Mouse (Mus musculus) CH12.LX (cell line): Measurements from ENCODE around the gene Bdh1. TPM values are rescaled to one million over a fixed set of nuclear protein-coding genes. Genes with fewer than 3 reads are reported as not detected.

Source experiments
- DNase-seq: peaks from one replicate; pipeline ENCODE4 v3.0.0-alpha.2; 2013; ENCODE audit errors: extremely low read depth
- H3K27ac ChIP-seq: 2 replicates; pipeline ENCODE4 v1.5.1; 2012; ENCODE audit warnings: low read depth, mild to moderate bottlenecking, control low read depth, moderate library complexity; ENCODE audit not compliant: insufficient read depth
- H3K27me3 ChIP-seq: replicated peaks from 2 replicates; pipeline ENCODE3; 2012; ENCODE audit warnings: inconsistent platforms
- H3K36me3 ChIP-seq, 2 experiments: replicated peaks in 1 of 2; 2 replicates each; pipeline versions ENCODE3 to v1.6.1; 2012; ENCODE audit warnings: inconsistent platforms in 1 of 2, low read length in 1 of 2, mild to moderate bottlenecking in 1 of 2, mixed read lengths in 1 of 2, moderate library complexity in 1 of 2; ENCODE audit not compliant: control insufficient read depth in 1 of 2, insufficient read depth in 1 of 2
- H3K4me1 ChIP-seq, 2 experiments: 2 replicates each; pipeline ENCODE4 v1.6.1; 2012; ENCODE audit warnings: inconsistent platforms in 1 of 2, moderate library complexity in 1 of 2; ENCODE audit not compliant: insufficient read depth in 2 of 2, control insufficient read depth in 1 of 2
- H3K4me2 ChIP-seq: 2 replicates; pipeline ENCODE4 v1.6.1; 2012; ENCODE audit warnings: low read depth, mild to moderate bottlenecking, control low read depth; ENCODE audit not compliant: poor library complexity, insufficient read depth, severe bottlenecking
- H3K4me3 ChIP-seq, 3 experiments: fragments of 150-350 bp in 1 of 3; sonication (generic) in 1 of 3; replicated peaks in 1 of 3; 2 replicates each; pipeline versions ENCODE3 to v1.5.1; 2011 to 2012; ENCODE audit warnings: low read depth in 2 of 3, low read length in 2 of 3, mild to moderate bottlenecking in 2 of 3, moderate library complexity in 2 of 3, control low read depth in 1 of 3, improper control_type of control experiment in 1 of 3, inconsistent platforms in 1 of 3, mixed read lengths in 1 of 3; ENCODE audit not compliant: poor library complexity in 1 of 3
- H3K79me2 ChIP-seq: replicated peaks from 2 replicates; pipeline ENCODE4 v1.6.1; 2012; ENCODE audit warnings: mild to moderate bottlenecking, moderate library complexity; ENCODE audit not compliant: control insufficient read depth, poor library complexity, insufficient read depth, severe bottlenecking; ENCODE audit errors: extremely low read depth
- H3K9ac ChIP-seq: 2 replicates; pipeline ENCODE4 v1.6.1; 2012; ENCODE audit warnings: low read depth, mild to moderate bottlenecking, control low read depth, moderate library complexity; ENCODE audit not compliant: insufficient read depth
- H3K9me3 ChIP-seq: replicated peaks from 2 replicates; pipeline ENCODE3; 2012; ENCODE audit warnings: low read length, inconsistent platforms, mixed read lengths
- BHLHE40 ChIP-seq: IDR thresholded peaks from 2 replicates; pipeline ENCODE4 v1.6.1; 2011; ENCODE audit warnings: mild to moderate bottlenecking, low read depth, low read length, improper control_type of control experiment
- CHD1 ChIP-seq: IDR thresholded peaks from 2 replicates; pipeline ENCODE4 v1.6.1; 2012; ENCODE audit warnings: low read depth, low read length, improper control_type of control experiment, inconsistent platforms
- CTCF ChIP-seq, 2 experiments: IDR thresholded peaks in 1 of 2; conservative IDR thresholded peaks in 1 of 2; 2 replicates each; pipeline ENCODE4 v1.5.1; 2011 to 2012; ENCODE audit warnings: low read depth in 2 of 2, low read length in 2 of 2, improper control_type of control experiment in 1 of 2, inconsistent platforms in 1 of 2, mild to moderate bottlenecking in 1 of 2, moderate library complexity in 1 of 2
- EP300 ChIP-seq: IDR thresholded peaks from 2 replicates; pipeline ENCODE4 v1.6.1; 2011; ENCODE audit warnings: low read length, improper control_type of control experiment
- ETS1 ChIP-seq: conservative IDR thresholded peaks from 2 replicates; pipeline ENCODE4 v1.6.1; 2012; ENCODE audit warnings: low read depth, mild to moderate bottlenecking, inconsistent platforms, low read length, improper control_type of control experiment, moderate library complexity
- GABPA ChIP-seq: IDR thresholded peaks from 2 replicates; pipeline ENCODE4 v1.6.1; 2012; ENCODE audit warnings: low read depth, low read length, improper control_type of control experiment, inconsistent platforms; ENCODE audit not compliant: insufficient replicate concordance
- IRF4 ChIP-seq: IDR thresholded peaks from 2 replicates; pipeline ENCODE4 v1.6.1; 2014; ENCODE audit warnings: low read depth, mild to moderate bottlenecking, inconsistent platforms, low read length, improper control_type of control experiment
- JUND ChIP-seq: conservative IDR thresholded peaks from 2 replicates; pipeline ENCODE4 v1.6.1; 2011; ENCODE audit warnings: low read depth, low read length, improper control_type of control experiment
- MAFK ChIP-seq: IDR thresholded peaks from 2 replicates; pipeline ENCODE4 v1.6.1; 2011; ENCODE audit warnings: low read length, improper control_type of control experiment; ENCODE audit not compliant: insufficient replicate concordance
- MAX ChIP-seq: IDR thresholded peaks from 2 replicates; pipeline ENCODE4 v1.6.1; 2011; ENCODE audit warnings: low read length, improper control_type of control experiment
- MEF2A ChIP-seq: IDR thresholded peaks from 2 replicates; pipeline ENCODE4 v1.6.1; 2014; ENCODE audit warnings: low read depth, mild to moderate bottlenecking, inconsistent platforms, low read length, improper control_type of control experiment, borderline replicate concordance
- MYC ChIP-seq: IDR thresholded peaks from 2 replicates; pipeline ENCODE4 v1.6.1; 2011; ENCODE audit warnings: low read depth, mild to moderate bottlenecking, improper control_type of control experiment, low read length
- NELFE ChIP-seq: IDR thresholded peaks from 2 replicates; pipeline ENCODE4 v1.6.1; 2011; ENCODE audit warnings: low read depth, low read length, improper control_type of control experiment
- POLR2AphosphoS2 ChIP-seq: IDR thresholded peaks from 2 replicates; pipeline ENCODE4 v1.6.1; 2011; ENCODE audit warnings: low read depth, low read length, improper control_type of control experiment
- RAD21 ChIP-seq: IDR thresholded peaks from 2 replicates; pipeline ENCODE4 v1.6.1; 2011; ENCODE audit warnings: low read depth, mild to moderate bottlenecking, low read length, improper control_type of control experiment, moderate library complexity
- RCOR1 ChIP-seq: conservative IDR thresholded peaks from 2 replicates; pipeline ENCODE4 v1.6.1; 2012; ENCODE audit warnings: low read depth, mild to moderate bottlenecking, inconsistent platforms, low read length, improper control_type of control experiment
- SIN3A ChIP-seq: IDR thresholded peaks from 2 replicates; pipeline ENCODE4 v1.6.1; 2012; ENCODE audit warnings: low read length, improper control_type of control experiment, inconsistent platforms
- SMC3 ChIP-seq: IDR thresholded peaks from 2 replicates; pipeline ENCODE4 v1.6.1; 2011; ENCODE audit warnings: low read depth, low read length, improper control_type of control experiment
- TBP ChIP-seq: conservative IDR thresholded peaks from 2 replicates; pipeline ENCODE4 v1.6.1; 2011; ENCODE audit warnings: low read depth, low read length, improper control_type of control experiment
- USF1 ChIP-seq: IDR thresholded peaks from 2 replicates; pipeline ENCODE4 v1.6.1; 2014; ENCODE audit warnings: low read depth, mild to moderate bottlenecking, inconsistent platforms, low read length, improper control_type of control experiment
- ZC3H11A ChIP-seq: IDR thresholded peaks from 2 replicates; pipeline ENCODE4 v1.6.1; 2012; ENCODE audit warnings: low read depth, mild to moderate bottlenecking, inconsistent platforms, low read length, improper control_type of control experiment
- dilution Hi-C: fragments of 300-500 bp; cut with MboI; formaldehyde crosslinking; loops from 2 replicates; pipeline ENCODE4 v1.14.3; 2020; ENCODE audit warnings: low sequenced_read_pairs; ENCODE audit not compliant: extremely low pct_unique_long_range_greater_than_20kb, extremely low pct_ligation_motif_present
- in situ Hi-C: fragments of 300-500 bp; cut with MboI; formaldehyde crosslinking; loops from 3 replicates; pipeline ENCODE4 v1.14.3; 2019; ENCODE audit warnings: low sequenced_read_pairs, low pct_ligation_motif_present, low pct_unique_long_range_greater_than_20kb, mixed read lengths
- polyA plus RNA-seq: library from polyadenylated mRNA; unstranded; fragments of >175 nt; gene quantifications from 2 replicates; pipeline ENCODE4 v1.2.1, GENCODE M21; 2012; ENCODE audit warnings: low read depth; ENCODE audit not compliant: insufficient read length
- total RNA-seq, 2 experiments: library from RNA; depleted of rRNA; stranded (reverse); fragments of 300-350 nt in 1 of 2; fragments of >200 nt in 1 of 2; gene quantifications; 2 replicates each; pipeline ENCODE4 v1.2.3; 2012 to 2014

Gene Bdh1
- total and polyA plus RNA-seq, 3 experiments = 37.9 to 110 (median 54.3) TPM

GRCm38 (mm10) chr16:31429471-31430155 is 7.5 kb downstream of the Bdh1 start (continued):
- TF ChIP-seq MEF2A (no peak), IRF4 (0 out of 2 replicates have a peak, but pooled peaks have one; percentile 10), POLR2AphosphoS2 (no peak), MAX (peak; percentile 32; the same call in 1 of the 2 replicates), ZC3H11A (no peak), EP300 (no peak), CHD1 (peak; percentile 63; the same call in 1 of the 2 replicates)

- no peaks in the 10 kb centered on the region for H3K79me2 ChIP-seq
- TF ChIP-seq RCOR1 (no peak), MAFK (0 out of 2 replicates have a peak, but pooled peaks have one; percentile 38)
- H3K4me1 ChIP-seq = peaks cover 0 to 50% of the 10 kb centered on the region in 2 experiments; a peak in 2 of 4 replicates
- H3K4me3 ChIP-seq = no peak overlapping the region
- DNase-seq = no peak
- no peak overlapping the region for H3K4me2 ChIP-seq
- H3K9me3 ChIP-seq = no peaks in the 10 kb centered on the region
- dilution Hi-C loops = no loop called here
- H3K27ac ChIP-seq = no peak overlapping the region
- H3K9ac ChIP-seq = no peak overlapping the region
- peaks cover 2 to 25% of the 10 kb centered on the region in 2 experiments for H3K36me3 ChIP-seq
- in situ Hi-C loops = no loop called here
- H3K27me3 ChIP-seq = no peaks in the 10 kb centered on the region
These were observed 11.5 kb downstream of the Bdh1 start for GRCm38 (mm10) chr16:31433466-31434110.

- in situ Hi-C loops = no loop called here
- DNase-seq = no peak
- H3K4me1 ChIP-seq = peaks cover 0 to 47% of the 10 kb centered on the region in 2 experiments; a peak in 2 of 4 replicates
- no peak overlapping the region for H3K27ac ChIP-seq
- peaks cover 7 to 41% of the 10 kb centered on the region in 2 experiments for H3K36me3 ChIP-seq
- no peak overlapping the region for H3K9ac ChIP-seq
- no peaks in the 10 kb centered on the region for H3K79me2 ChIP-seq
- H3K9me3 ChIP-seq = peaks cover 6% of the 10 kb centered on the region
- no peak overlapping the region for H3K4me2 ChIP-seq
- no peak overlapping the region for H3K4me3 ChIP-seq
- dilution Hi-C loops = no loop called here
- no peaks in the 10 kb centered on the region for H3K27me3 ChIP-seq
- no peak for TF ChIP-seq BHLHE40
- no peak for TF ChIP-seq GABPA
- no peak for TF ChIP-seq SIN3A
- TF ChIP-seq RAD21 = no peak
- TF ChIP-seq POLR2AphosphoS2 = no peak
- TF ChIP-seq MAX = no peak
- TF ChIP-seq SMC3 = no peak
- no peak for TF ChIP-seq ZC3H11A
- no peak for TF ChIP-seq ETS1
- no peak for TF ChIP-seq TBP
- TF ChIP-seq CTCF (conservative IDR thresholded peaks at IDR 0.05 in 1 of 2, IDR thresholded peaks at IDR 0.05 in 1 of 2; ENCODE audit: low read depth in 2 of 2, low read length in 2 of 2) = no peak
- TF ChIP-seq MYC = no peak
- TF ChIP-seq NELFE = no peak
- no peak for TF ChIP-seq USF1
- TF ChIP-seq JUND = no peak
These were observed 13.1 kb downstream of the Bdh1 start for GRCm38 (mm10) chr16:31435146-31435545.
